Mouse (Mus musculus): ENCODE measurements around the gene Kdm6b. TPM values are rescaled to one million over a fixed set of nuclear protein-coding genes. Genes with fewer than 3 reads are reported as not detected.

Gene Kdm6b
- total RNA-seq, 2 experiments from 2014 or later = 48.3 to 49.7 TPM

- no peak for DNase-seq
These were observed 7.9 kb downstream of the Kdm6b start for GRCm38 (mm10) chr11:69405397-69406200.

GRCm38 (mm10) chr11:69404595-69405396 is 8.7 kb downstream of the Kdm6b start:
- no peak for DNase-seq

GRCm38 (mm10) chr11:69403691-69404594 is 9.5 kb downstream of the Kdm6b start:
- peak; percentile 17 for DNase-seq

- no peak for DNase-seq
These were observed 11.5 kb downstream of the Kdm6b start for GRCm38 (mm10) chr11:69401987-69402386.

- DNase-seq = peak; percentile 89
These were observed 12.3 kb downstream of the Kdm6b start for GRCm38 (mm10) chr11:69401210-69401637.

- no peak for DNase-seq
These were observed 13.2 kb downstream of the Kdm6b start for GRCm38 (mm10) chr11:69400083-69400850.

- DNase-seq = peak; percentile 45
These were observed 14.0 kb downstream of the Kdm6b start for GRCm38 (mm10) chr11:69399201-69400082.

- DNase-seq = no peak
These were observed 14.8 kb downstream of the Kdm6b start for GRCm38 (mm10) chr11:69398486-69399200.

GRCm38 (mm10) chr11:69398059-69398458 is 15.4 kb downstream of the Kdm6b start, which contains the start of gene Tmem88:
Gene Tmem88, minus strand, starts transcription at chr11:69398234.
- DNase-seq = peak; percentile 72

GRCm38 (mm10) chr11:69397581-69398057 is 15.9 kb downstream of the Kdm6b start:
- DNase-seq = peak; percentile 58

GRCm38 (mm10) chr11:69396772-69397171 is 16.7 kb downstream of the Kdm6b start:
- DNase-seq = peak; percentile 73

- peak; percentile 95 for DNase-seq
These were observed 17.7 kb downstream of the Kdm6b start for GRCm38 (mm10) chr11:69395634-69396373.

- peak; percentile 88 for DNase-seq
These were observed 18.2 kb downstream of the Kdm6b start, which contains the start of the genes Naa38 and Cyb5d1 for GRCm38 (mm10) chr11:69395235-69395633. Gene Naa38, plus strand, starts transcription at chr11:69395487. Gene Cyb5d1, minus strand, starts transcription at chr11:69395631.

GRCm38 (mm10) chr11:69394591-69395167 is 18.8 kb downstream of the Kdm6b start:
- peak; percentile 25 for DNase-seq

- DNase-seq = peak; percentile 81
These were observed 23.0 kb downstream of the Kdm6b start for GRCm38 (mm10) chr11:69390400-69391034.

GRCm38 (mm10) chr11:69389531-69390399 is 23.7 kb downstream of the Kdm6b start:
- DNase-seq = peak; percentile 45

- DNase-seq = no peak
These were observed 24.8 kb downstream of the Kdm6b start for GRCm38 (mm10) chr11:69388680-69389079.

Measured in heart, postnatal 4 days (tissue).